Mouse (Mus musculus) bone marrow macrophage, adult 2 months (primary cell): ENCODE data around the gene Micall1.

Experiments
- CTCF ChIP-seq: IDR thresholded peaks from 2 replicates; pipeline ENCODE4 v1.5.1; 2012; ENCODE audit warnings: low read depth, mild to moderate bottlenecking, low read length, moderate library complexity
- POLR2A ChIP-seq: IDR thresholded peaks from 2 replicates; pipeline ENCODE4 v1.6.1; 2012; ENCODE audit warnings: mild to moderate bottlenecking, low read depth, low read length, borderline replicate concordance

DNA sequence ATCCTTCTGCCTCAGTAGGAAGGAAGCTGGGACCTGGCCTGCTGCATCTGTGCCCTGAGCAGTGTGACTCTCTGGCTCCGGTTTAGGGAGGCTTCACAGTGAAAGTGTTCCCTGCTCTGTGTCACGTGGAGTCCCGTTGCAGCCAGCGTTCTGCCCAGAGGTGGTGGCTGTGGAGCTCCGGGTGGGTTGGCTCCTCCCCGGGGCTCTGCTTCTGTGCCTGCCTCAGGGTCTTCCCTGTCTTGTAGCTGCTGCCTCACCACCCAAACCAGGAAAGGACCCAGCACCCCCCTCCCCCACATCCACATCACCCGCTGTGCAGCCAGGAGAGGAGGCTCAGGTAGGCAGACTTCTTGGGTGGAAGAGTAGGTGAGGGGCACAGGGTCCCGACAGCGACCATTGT lies 10.8 kb downstream of the Micall1 start:
- no peak for TF ChIP-seq CTCF
- TF ChIP-seq POLR2A, result no peak
